Mouse (Mus musculus): ENCODE results near the gene Coa4.

DNA sequence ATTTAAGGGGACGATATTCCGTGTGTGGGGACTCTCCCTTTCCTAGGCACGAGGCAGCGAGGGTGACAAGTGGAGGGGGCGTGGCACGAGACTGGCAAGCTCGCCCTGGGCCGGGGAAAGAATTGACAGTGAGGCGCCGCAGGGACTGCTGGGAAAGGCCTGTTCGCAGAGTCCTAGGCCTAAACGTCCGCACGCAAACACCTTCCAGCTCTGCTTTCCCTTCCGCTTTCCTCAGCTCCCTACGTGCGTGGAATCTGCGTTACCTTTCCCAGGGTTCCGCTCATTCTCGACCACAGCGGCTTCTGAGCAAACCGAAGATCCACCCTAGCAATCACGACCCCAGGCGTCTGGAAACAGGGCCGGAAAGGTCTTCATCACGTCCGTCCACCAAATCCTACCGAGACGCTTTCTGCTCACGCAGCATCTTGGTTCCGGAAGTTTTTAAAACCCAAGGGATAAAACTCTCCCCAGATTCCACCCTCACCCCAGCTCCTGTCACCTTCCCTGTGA lies 45.9 kb downstream of the Coa4 start:
- TF ChIP-seq CTCF (IDR thresholded peaks at IDR 0.05; ENCODE audit: low read depth) (no peak), EP300 (IDR thresholded peaks at IDR 0.05; ENCODE audit: low read depth) (peak; percentile 54)
